Mouse (Mus musculus): Measurements from ENCODE around the gene Clic3.

Gene Clic3

DNA sequence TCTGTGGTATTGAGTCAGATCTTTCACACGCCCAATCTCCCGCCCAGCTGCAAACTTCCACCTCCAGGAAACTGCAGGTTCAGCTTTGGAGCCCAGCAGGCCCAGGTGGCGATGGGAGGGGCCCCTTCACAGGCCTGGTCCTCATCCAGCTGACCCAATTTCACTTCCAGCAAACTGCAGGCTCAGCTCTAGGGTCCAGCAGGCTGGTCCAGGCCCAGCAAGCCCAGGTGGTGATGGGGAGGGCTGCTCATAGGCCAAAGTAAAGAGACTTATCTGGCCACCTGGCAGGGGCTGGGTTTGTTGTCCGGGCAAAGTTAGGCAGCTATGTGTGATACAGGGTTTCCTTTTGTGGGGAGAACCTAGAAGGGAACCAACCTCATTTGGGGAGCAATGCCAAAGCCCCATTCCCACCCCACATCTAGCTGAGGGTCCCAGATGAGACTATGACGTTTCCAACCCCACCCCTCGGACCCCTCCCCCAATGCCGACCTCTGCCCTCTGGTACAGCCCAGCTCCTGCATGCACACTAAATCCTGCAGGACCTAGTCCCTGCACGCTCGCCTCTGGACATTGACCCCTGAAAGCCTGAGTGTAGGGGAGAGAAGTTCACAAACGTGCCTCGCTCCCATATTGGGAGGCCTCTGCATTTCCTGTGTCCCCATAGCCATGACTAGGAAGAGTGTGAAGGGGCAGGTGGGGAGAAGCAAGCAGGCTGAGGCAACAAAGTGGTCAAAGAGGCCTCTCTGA, 28.4 kb downstream of the Clic3 start:
- no peak for DNase-seq

DNA sequence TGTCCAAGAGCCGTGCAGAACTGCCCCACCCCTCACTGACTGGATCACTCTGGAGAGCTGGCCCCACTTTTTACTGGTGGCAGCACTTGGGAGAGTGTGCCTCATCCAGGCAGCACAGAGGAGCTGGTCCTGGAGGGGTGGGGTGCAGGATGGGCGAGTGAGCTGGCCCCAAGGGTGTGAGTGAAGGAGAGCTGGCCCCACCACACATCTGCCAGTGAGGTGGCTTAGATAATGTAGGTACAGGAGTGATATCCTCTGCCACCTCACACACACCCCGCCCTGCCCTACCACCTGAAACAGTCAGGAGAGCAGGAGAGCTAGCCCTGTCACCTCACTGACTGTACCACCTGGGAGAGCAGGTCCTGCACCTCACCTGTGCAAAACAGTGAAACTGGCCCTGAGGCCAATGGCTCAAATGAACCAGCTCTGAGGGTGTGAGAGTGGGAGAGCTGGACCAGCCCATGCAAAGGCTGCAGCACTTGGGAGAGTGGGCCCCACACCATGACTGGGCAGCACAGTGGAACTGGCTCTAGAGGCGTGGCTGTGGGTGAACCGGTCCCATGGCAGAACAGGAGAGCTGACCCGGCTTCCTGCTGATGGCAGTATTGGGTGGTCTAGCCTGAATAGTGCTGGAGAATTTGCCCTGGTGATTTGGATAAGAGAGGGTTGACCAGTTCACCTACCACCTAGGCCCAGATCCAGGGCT, 31.5 kb downstream of the Clic3 start:
- no peak for DNase-seq

DNA sequence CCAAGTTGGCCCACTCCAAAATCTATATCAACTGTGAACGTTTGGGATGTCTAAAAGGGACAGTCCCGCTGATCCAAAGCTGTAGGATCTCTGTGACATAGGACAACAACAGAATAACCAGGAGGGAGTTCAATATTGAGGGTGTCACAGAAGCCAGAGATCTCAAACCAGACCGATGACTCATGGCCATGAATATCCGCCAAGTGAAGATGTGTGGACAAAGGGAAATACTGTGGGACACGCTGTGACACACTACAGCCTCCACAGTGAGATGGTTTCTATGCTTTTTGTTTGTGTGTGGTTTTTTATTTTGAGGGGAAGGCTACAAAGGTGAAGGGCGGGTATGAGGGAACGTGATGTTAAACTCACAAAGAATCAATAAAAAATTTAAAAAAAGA, 32.0 kb downstream of the Clic3 start:
- no peak for DNase-seq

DNA sequence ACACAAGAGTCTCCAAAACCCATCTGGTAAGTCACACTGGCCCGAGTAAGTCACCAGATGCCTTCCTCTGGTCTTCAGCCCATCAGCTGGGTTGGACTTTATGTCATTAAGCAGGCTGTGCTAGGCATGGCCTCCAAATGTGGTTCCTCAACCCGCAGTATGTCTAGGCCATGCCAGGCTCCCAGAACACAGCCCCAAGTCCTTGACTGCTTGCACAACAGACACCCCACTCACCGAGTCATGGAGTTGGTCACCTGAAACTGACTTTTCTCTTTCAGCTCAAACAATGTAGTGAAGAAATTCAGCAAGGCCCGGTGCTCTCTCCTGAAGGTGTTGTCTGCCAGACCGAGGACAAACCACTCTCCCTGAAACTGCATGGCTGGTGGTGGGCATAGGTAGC, 36.4 kb downstream of the Clic3 start:
- DNase-seq = no peak

DNA sequence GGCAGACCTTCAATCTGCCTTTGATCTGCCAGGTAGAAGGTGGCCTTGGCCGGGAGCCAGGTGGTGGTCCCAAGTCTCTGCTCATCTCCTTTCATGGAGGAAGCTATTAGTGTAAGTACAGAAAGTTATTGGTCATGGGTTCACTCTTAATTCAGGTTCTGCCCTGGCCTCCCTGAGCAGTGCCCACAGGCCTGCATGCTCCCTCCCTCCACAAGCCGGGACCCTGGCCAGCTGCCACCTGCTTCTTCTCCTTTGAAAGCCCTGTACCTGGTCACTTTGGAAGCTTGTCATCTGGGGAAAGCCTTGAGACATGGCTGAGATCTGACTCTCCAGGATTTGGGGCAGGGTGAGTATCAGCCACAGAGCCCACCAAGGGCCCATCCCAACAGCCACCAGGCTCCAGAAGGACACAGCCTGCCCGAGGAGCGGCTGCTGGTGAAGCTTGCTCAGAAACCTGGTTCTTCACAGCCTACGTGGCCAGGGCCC, 36.9 kb downstream of the Clic3 start, which contains the start of gene Lcn12:
Lcn12 (minus strand) TSS at position 436 of the 486 bp plus-strand sequence.
- no peak for DNase-seq

DNA sequence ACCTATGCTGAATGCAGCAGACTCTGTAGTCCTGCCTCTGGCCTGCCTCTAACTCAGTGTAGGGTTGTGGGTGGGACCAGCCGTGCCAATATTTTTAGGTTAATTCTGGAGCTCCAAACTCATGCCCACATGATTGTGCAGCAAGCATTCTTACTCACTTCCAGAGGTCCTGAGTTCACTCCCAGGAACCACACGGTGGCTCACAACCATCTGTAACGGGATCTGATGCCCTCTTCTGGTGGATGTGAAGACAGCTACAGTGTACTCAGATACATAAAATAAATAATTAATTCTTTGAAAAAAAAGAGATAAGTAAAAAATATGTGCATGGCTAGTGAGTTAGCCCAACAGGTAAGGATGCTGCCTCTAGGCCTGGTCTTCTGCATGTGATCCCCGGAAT, 39.8 kb downstream of the Clic3 start:
- peak; percentile 43 for DNase-seq

DNA sequence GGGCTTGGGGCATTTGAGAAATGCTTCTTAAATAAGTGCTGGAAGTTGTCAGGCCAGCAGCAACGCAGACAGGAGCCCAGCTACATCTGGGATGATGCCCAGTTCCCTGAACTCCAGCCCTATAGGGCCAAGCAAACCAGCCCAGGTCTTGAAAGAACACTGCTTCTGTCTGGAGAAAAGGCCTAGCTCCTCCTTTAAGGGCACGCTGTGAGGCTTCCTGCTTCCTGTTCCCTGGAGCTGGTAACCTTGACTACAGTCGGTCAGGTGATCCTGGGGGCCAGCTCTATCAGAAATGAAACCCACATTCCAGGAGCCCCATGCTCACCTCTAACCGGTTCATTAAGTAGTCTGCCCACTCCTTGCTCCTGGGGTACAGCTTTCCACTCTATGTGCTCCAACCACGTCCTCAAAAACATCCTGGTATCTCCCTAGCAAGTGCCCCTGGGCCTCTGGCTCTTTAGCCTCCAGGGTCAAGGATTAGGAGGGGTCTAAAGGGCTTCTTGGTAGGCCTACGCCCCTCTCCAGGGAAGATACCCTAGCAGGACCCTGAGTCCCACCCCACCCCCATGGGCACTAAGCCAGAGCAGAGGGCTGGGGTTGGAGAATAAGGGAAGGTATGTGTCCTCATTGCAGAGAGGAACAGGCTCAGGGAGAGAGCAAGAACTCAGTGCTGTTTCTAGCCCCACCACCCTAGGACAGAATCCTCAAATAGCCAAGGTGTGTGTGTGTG, 41.4 kb downstream of the Clic3 start:
- peak; percentile 7 for DNase-seq

DNA sequence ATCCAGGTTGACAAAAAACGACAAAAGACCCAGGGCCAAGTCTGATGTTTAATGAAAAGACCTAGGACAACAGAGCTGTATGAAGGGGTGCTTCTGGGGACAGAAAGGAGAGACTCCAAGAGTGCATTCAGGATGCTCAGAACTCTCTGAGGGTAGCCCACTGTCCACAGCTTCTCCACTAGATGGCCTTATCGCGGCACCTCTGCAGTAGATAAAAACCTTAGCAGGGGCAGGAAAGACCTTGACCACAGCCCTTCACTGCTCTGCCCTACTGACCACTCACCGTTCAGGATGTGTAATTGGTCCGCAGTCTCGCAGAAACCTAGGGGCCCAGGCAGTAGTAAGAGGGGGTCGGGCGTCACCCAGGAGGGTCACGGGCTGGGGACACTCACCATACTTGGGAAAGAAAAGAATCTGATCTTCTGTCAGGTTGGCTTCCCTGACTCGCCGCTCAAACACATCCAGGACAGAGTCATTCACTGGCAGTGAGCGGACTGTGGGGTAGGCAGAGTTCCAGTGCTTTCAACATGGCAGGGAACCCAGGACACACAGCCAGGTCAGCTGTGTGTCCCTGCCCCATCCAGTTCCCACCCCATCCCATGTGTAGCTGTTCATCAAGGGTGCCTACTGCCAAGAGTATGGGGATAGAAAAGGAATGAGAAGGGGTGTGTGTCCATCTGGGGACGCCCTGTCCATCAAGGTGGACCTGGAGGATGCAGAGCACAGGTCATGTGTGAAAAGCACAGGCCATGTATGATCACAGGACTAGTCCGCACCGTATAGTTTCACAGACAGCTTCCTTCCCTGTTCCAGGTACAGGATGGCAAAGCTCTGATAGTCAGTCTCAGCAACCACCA, 42.2 kb downstream of the Clic3 start:
- DNase-seq = no peak

DNA sequence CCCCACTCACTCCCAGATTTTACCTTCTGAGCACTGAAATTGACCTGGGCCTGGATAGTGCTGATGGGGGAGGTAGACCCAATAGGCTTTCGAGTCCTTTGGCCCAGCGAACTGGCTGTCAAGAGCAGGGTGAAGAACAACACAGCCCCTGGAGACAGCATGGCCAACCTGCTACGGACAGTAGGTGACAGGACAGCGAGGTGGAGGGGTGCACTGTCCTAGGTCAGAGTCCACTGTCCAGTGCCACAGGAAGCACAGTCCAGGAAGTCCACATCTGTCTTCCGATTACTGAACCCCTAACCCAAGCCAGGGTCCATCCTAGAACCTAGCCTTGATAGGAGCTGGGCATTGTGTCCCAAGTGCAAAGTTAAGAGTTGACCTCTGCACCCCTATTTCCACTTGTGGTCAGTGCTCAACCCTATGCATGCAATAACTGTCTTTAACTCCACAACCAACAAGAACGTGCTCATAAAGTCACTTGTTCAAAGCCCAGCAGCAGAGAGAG, 43.5 kb downstream of the Clic3 start:
- no peak for DNase-seq

DNA sequence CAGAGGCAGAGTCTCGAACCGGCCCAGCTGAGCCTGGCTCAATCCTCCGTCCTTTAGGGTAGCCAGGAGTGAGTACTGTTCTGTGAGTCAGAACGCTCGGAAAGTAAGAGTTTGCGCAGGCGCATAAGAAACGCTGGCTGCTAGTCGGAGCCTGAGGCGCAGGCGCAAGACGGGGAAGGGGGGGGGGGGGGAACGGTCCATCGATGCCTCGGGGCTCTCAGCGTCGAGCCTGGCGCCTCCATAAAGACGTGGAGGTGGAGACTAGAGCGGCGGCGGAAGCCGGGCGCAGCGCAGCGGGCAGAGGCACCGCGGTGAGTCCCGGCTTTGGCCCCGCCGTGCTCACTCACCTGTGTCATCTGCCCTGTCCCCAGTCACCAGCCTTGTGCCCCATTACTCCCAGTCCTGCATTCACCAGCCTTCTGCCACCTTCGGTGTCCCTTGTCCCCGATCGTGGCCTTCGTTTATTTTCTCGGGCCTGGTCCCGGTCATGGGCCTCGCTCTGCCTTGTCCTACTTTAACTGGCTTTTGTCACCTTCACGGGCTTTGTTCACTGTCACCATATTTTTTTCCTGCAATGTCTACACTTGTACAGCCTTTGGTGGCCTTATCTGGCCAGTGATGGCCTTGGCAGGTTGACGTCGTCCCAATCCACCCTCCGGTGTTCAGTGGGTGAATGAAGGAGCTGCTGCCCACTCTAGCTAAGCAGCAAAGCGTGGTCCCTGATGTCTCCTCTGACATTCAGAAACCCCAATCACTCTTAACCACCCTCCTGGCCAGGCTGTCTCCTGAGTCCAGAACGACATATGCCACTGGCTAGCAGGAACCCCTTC, 44.2 kb downstream of the Clic3 start, which contains the start of gene Fbxw5:
Fbxw5 (plus strand) TSS at position 175 of the 830 bp plus-strand sequence.
- DNase-seq = peak; percentile 93

DNA sequence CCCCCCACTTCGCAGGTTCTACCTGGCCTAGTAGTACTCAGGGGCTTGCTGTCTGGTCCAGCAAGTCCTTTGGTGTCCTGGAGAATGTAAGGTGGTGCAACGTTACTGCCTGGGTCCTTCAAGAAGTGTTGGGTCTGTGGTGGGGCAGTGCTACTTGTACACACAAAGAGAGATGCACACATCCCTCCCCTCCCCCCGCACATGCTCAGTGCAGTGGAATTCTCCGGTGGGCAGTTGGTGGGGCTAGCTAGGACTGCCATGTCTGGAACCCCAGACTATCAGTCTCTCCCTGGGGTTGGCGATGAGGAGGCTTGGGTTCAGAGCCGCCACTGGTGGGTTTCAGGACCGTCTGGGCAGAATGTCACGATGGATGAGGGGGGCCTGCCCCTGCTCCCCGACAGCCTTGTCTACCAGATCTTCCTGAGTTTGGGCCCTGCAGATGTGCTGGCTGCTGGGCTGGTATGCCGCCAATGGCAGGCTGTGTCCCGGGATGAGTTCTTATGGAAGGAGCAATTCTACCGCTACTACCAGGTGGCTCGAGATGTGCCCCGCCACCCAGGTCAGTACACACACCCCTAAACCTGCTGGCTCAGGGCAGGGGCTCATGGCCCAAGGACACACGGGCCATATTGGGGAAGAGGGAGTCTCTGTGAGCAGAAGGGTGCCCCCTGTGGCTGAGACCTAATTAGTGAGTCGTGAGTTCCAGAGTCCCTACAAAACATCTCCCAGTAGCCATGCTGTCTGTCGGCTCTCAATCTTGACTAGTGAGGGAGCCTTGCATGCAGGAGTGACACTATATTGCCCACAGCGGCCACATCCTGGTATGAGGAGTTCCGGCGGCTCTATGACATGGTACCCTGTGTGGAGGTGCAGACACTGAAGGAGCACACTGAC, 45.2 kb downstream of the Clic3 start, which contains the start of gene C8g:
C8g (minus strand) TSS at position 127 of the 894 bp plus-strand sequence.
- DNase-seq = no peak

DNA sequence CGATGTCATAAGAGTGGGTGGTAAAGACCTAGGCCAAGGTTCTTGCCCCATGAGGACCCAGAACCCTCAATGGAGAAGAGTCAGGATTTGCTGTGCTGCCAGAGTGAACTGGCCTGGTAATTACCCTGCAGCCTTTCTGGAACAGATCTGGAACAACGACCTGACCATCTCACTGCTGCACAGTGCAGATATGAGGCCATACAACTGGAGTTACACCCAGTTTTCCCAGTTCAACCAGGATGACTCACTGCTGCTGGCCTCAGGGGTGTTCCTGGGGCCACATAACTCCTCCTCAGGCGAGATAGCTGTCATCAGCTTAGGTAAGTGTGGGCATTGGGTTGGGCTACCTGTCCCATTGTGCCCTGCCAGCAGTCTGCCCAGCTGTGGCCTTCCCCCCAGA, 46.1 kb downstream of the Clic3 start:
- DNase-seq = no peak

DNA sequence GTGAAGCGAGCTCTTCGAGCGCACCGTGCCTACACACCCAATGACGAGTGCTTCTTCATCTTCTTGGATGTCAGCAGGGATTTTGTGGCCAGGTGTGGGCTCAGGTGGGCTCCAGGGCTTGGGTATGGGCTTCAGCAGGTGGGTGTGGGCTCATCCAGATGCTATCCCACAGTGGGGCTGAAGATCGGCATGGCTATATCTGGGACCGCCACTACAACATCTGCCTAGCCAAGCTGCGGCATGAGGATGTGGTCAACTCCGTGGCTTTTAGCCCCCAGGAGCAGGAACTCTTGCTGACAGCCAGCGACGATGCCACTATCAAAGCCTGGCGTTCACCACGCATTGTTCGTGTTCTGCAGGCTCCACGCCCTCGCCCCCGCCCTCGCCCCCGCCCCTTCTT, 47.9 kb downstream of the Clic3 start:
- no peak for DNase-seq

DNA sequence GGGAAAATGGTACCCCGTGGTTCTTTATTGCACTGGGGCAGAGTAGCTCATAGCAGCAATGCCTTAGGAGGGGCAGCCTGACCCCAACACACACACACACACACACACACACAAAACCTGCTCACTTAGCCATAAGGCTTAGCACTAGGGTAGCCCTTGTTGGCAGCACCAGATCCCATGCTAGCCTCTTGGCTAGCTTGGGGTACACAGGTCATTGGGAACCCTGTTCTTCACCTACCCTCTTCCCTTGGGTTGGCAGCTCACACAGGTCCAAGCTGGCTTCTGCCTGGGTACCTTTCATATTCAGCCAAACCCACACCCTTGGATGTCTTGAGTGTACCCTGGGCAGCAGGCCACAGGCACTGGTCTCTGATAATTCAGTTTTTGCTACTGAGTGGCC, 48.4 kb downstream of the Clic3 start:
- DNase-seq = no peak

DNA sequence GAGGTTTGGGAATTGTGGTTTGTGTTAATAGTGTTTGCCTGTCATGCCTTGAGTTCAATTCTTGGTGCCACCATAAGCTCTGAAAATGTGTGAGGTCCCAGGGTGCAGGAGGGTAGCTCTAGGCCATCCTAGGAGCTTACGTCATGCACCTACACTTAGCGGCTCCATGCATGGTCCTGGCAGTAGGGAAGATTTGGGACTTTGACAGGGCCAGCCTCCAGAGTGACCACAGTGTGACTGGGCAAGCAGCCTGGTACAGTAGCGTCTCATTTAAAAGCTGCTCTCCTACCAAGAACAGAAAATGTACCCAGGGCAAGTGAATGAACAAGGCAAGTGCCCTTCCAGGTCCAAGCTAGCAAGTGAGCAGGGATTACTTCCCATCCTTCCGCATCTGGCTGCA, 49.2 kb downstream of the Clic3 start:
- DNase-seq = no peak

DNA sequence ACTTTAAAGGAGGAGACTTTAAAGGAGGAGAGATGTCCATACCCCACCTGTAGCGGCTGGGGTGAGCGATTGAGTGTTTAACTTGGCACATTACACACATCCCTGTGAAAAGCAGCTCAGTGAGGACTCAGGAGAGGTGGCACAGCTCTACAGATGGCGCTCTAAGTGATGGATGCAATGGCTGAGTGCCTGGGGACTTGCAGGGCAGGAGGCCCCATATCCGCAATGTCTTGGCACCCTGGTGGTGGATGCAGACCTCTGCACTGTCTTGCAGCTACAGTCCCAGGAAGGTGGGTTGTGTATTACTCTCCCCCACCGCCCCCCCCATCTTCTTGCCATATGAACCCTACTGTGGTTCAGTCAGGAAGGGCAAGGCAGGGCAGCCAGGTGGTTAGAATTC, 50.3 kb downstream of the Clic3 start:
- peak; percentile 56 for DNase-seq

Measured in lung, postnatal 36 days (tissue).